Mouse (Mus musculus) limb, embryonic 10.5 days (tissue): ENCODE results near the gene Ift52. TPM values are rescaled to one million over a fixed set of nuclear protein-coding genes. Genes with fewer than 3 reads are reported as not detected.
"Not testable (repeated sequence)": the region's sequence is repeated elsewhere in the genome, so short reads cannot be mapped to it uniquely, and the experiment has no call there.

Experiments
- DNase-seq: peaks from one replicate; pipeline ENCODE4 v3.0.0-alpha.2; 2017; ENCODE audit warnings: low spot score
- H3K27ac ChIP-seq: fragments of 300-500 bp; sonication (generic); 2 replicates; pipeline ENCODE4 v1.5.1; 2016; ENCODE audit warnings: mild to moderate bottlenecking
- H3K27me3 ChIP-seq: fragments of 300-500 bp; sonication (generic); 2 replicates; pipeline ENCODE4 v1.6.1; 2016; ENCODE audit warnings: low read depth, mild to moderate bottlenecking; ENCODE audit not compliant: poor library complexity, severe bottlenecking
- H3K36me3 ChIP-seq: fragments of 300-500 bp; sonication (generic); 2 replicates; pipeline ENCODE4 v1.6.1; 2016; ENCODE audit warnings: mild to moderate bottlenecking, moderate library complexity
- H3K4me1 ChIP-seq: fragments of 300-500 bp; sonication (generic); 2 replicates; pipeline ENCODE4 v1.6.1; 2016
- H3K4me3 ChIP-seq: fragments of 300-500 bp; sonication (generic); 2 replicates; pipeline ENCODE4 v1.5.1; 2016; ENCODE audit warnings: mild to moderate bottlenecking, moderate library complexity
- H3K9me3 ChIP-seq: fragments of 300-500 bp; sonication (generic); replicated peaks from 2 replicates; pipeline ENCODE4 v1.6.1; 2016; ENCODE audit warnings: mild to moderate bottlenecking
- WGBS: fragments of 180-500 bp; shearing (Covaris S2); methylation state at CpG from one replicate; pipeline ENCODE4 v1.1.7; 2016; 5-methylcytosine and 5-hydroxymethylcytosine counted together
- polyA plus RNA-seq: library from polyadenylated mRNA; unstranded; fragments of >200 nt; fragmentation: Nextera tagmentation; extraction: Ambion mirVana; gene quantifications from 2 replicates; pipeline ENCODE4 v1.2.1, GENCODE M21; 2016

Gene Ift52
- polyA plus RNA-seq, 1 experiment from 2014 or later = 51.5 TPM

- no peak for DNase-seq
- H3K9me3 ChIP-seq = no peaks in the 10 kb centered on the region
- WGBS = 93% methylated on average over 2 of the region's 2 CpGs
- H3K36me3 ChIP-seq = peaks cover 43% of the 10 kb centered on the region
- peaks cover 10% of the 10 kb centered on the region for H3K4me1 ChIP-seq
- H3K27me3 ChIP-seq = no peaks in the 10 kb centered on the region
- H3K4me3 ChIP-seq = no peak overlapping the region
- no peak overlapping the region for H3K27ac ChIP-seq
These were observed 32.0 kb downstream of the Ift52 start for GRCm38 (mm10) chr2:163049116-163049515.

DNA sequence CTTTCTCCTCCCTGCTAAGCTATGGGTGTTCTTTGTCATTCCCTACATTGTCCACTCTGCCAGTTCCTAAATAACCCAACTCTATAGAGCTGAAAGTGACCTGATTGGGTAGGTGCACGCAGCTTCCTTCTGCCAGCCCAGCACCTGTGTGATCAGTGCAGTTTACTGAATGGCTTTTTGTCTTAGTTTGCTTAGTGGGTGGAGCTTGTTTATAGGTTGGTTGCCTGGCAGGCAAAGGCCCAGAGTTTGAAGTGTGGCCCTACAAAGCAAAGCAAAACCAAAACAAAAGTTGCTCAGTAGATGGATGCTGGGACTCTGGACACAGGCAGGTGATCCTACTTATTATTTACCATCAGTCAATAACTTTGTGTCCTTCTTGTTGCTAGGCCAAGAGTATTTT is 34.5 kb downstream of the Ift52 start:
- H3K4me1 ChIP-seq = peaks cover 32% of the 10 kb centered on the region
- H3K27ac ChIP-seq = no peak overlapping the region
- H3K36me3 ChIP-seq = peaks cover 20% of the 10 kb centered on the region
- H3K4me3 ChIP-seq = no peak overlapping the region
- DNase-seq = no peak
- WGBS = 82% methylated on average over 1 of the region's 1 CpGs
- no peaks in the 10 kb centered on the region for H3K9me3 ChIP-seq
- no peaks in the 10 kb centered on the region for H3K27me3 ChIP-seq

- H3K4me3 ChIP-seq = no peak overlapping the region
- H3K9me3 ChIP-seq = no peaks in the 10 kb centered on the region
- peaks cover 32% of the 10 kb centered on the region for H3K4me1 ChIP-seq
- DNase-seq = no peak
- peaks cover 16% of the 10 kb centered on the region for H3K36me3 ChIP-seq
- WGBS = 45% methylated on average over 4 of the region's 4 CpGs
- H3K27me3 ChIP-seq = no peaks in the 10 kb centered on the region
- no peak overlapping the region for H3K27ac ChIP-seq
These were observed 34.9 kb downstream of the Ift52 start for GRCm38 (mm10) chr2:163052101-163052500.

- WGBS = 76% methylated on average over 4 of the region's 4 CpGs
- DNase-seq = no peak
- Histone ChIP-seq H3K36me3 (peaks cover 9% of the 10 kb centered on the region), H3K4me3 (no peak overlapping the region), H3K27me3 (no peaks in the 10 kb centered on the region), H3K4me1 (peaks cover 32% of the 10 kb centered on the region), H3K27ac (no peak overlapping the region), H3K9me3 (no peaks in the 10 kb centered on the region)
These were observed 35.7 kb downstream of the Ift52 start for GRCm38 (mm10) chr2:163052826-163053225.

DNA sequence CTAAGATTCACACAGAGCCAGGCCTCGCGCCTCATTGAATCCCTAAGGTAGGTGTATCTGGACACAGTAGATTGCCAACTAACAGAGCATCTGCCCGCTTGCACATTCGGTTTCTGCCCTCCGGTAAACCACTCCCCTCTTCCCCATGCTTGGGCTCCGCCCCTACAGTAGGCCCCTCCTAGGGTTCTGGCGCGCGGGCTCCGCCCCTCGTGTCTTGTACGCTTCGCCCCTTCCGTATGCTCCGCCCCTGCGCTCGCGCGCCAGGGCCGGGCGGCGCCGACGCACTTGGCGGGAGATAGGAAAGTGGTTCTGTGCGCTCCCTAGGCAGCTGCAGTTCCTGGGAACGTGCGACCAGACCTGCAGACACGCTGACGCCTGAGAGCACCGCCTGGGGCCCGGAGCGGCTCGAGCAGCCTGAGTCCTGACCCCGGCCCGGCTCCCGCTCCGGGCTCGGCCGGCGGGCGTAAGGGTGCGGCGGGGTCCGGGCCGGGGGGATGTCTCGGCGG is 37.2 kb downstream of the Ift52 start, which contains the start of gene Mybl2:
Mybl2 (plus strand) TSS at position 353 of the 506 bp plus-strand sequence.
- Histone ChIP-seq H3K36me3 (peaks cover 4% of the 10 kb centered on the region), H3K27ac (peak within 1 kb of the TSS; percentile 90), H3K4me1 (peaks cover 32% of the 10 kb centered on the region), H3K4me3 (peak within 1 kb of the TSS; percentile 90), H3K27me3 (no peaks in the 10 kb centered on the region), H3K9me3 (no peaks in the 10 kb centered on the region)
- WGBS = under 1% methylated on average over 48 of the region's 48 CpGs
- peak; percentile 91 for DNase-seq

DNA sequence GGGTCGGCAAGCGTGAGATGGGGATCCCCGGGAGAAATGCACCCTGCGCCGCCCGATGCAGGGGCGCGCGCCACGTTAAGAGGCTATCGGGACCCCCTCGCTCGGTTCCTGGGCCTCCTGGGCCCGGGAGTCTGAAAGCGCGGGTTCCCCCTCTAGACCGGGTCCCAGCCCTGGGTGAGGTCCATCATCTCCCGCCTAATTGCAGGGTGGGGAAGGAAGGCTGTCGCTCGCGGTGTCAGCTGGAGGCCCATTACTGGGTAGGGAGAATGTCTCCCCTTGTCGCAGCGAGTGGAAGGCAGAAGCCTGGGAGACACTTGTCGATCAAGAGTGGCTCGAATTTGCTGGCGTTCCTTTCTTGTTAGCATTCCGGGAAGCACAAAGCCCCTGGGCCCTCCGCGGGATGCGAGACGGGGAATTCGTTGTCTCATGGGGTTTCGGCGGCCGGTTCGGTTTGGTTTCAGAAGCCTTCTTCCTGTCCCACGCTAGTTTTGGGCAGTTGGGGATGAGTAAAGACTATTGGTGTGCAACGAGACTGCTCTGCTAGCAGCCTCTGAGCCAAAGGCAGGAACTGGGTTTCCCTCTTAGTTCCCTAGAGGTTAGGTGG is 37.8 kb downstream of the Ift52 start:
- Histone ChIP-seq H3K36me3 (peaks cover 9% of the 10 kb centered on the region), H3K4me3 (peak overlapping the region; percentile 90), H3K4me1 (peaks cover 32% of the 10 kb centered on the region), H3K27ac (peak overlapping the region; percentile 90), H3K27me3 (no peaks in the 10 kb centered on the region), H3K9me3 (no peaks in the 10 kb centered on the region)
- WGBS = under 1% methylated on average over 34 of the region's 38 CpGs
- DNase-seq = peak; percentile 72

- no peak for DNase-seq
- H3K27ac ChIP-seq = peak overlapping the region; percentile 90
These were observed 38.6 kb downstream of the Ift52 start for GRCm38 (mm10) chr2:163055715-163056114.

DNA sequence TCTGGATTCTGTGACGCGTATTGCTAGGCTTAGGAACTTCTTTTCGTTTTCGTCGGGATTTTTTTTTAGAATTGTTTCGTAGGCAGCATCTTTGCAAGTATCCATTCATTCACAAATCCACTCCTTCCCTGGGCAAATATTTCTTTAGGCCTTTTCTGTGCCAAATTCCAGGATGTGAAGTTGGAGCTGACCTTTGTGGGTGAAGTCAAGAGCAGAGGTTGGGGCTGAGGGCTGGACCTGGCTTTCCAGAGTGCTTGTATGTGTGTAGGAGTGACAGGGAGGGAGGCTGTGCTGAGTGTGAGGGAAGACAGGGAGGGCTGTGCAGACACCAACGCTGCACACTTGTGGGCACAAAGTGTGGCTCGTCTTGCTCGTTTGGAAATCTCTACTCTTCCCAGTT is 39.4 kb downstream of the Ift52 start:
- no peaks in the 10 kb centered on the region for H3K27me3 ChIP-seq
- WGBS = 93% methylated on average over 9 of the region's 9 CpGs
- no peak for DNase-seq

More at GRCm38 (mm10) chr2:163055715-163056114, 38.6 kb downstream of the Ift52 start:
- WGBS = 46% methylated on average over 5 of the region's 5 CpGs
- H3K36me3 ChIP-seq = peaks cover 12% of the 10 kb centered on the region
- no peaks in the 10 kb centered on the region for H3K27me3 ChIP-seq
- no peaks in the 10 kb centered on the region for H3K9me3 ChIP-seq
- H3K4me1 ChIP-seq = peaks cover 32% of the 10 kb centered on the region
- H3K4me3 ChIP-seq = peak overlapping the region; percentile 90

DNA sequence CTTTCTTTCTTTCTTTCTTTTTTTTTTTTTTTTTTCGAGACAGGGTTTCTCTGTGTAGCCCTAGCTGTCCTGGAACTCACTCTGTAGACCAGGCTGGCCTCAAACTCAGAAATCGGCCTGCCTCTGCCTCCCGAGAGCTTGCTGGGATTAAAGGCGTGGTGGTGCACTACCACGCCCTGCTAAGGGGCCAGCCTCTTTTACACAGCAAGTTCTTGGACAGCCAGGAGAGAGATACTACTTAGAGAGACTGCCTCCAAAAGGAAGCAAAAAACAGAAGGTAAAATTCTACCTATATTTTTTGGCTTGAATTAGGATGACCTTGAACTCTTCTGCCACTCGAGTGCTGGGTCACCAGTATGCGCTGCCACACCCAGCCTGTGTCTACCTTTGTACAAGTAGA is 41.8 kb downstream of the Ift52 start:
- 91% methylated on average over 7 of the region's 7 CpGs for WGBS
- not testable (repeated sequence) for H3K27me3 ChIP-seq, H3K27ac ChIP-seq, DNase-seq, H3K4me3 ChIP-seq, H3K9me3 ChIP-seq
- Histone ChIP-seq H3K4me1 (peaks cover 23% of the 10 kb centered on the region), H3K36me3 (peaks cover 44% of the 10 kb centered on the region)

More for the DNA sequence above, 39.4 kb downstream of the Ift52 start:
- Histone ChIP-seq H3K27ac (no peak overlapping the region), H3K36me3 (peaks cover 21% of the 10 kb centered on the region), H3K4me3 (no peak overlapping the region), H3K4me1 (peaks cover 32% of the 10 kb centered on the region), H3K9me3 (no peaks in the 10 kb centered on the region)

GRCm38 (mm10) chr2:163060630-163061029 is 43.5 kb downstream of the Ift52 start:
- WGBS = 84% methylated on average over 6 of the region's 6 CpGs
- no peaks in the 10 kb centered on the region for H3K9me3 ChIP-seq
- DNase-seq = no peak
- no peaks in the 10 kb centered on the region for H3K27me3 ChIP-seq
- H3K36me3 ChIP-seq = peaks cover 60% of the 10 kb centered on the region
- no peak overlapping the region for H3K4me3 ChIP-seq
- peaks cover 8% of the 10 kb centered on the region for H3K4me1 ChIP-seq
- no peak overlapping the region for H3K27ac ChIP-seq

- 86% methylated on average over 8 of the region's 8 CpGs for WGBS
- peaks cover 69% of the 10 kb centered on the region for H3K36me3 ChIP-seq
- H3K27ac ChIP-seq = no peak overlapping the region
- no peak for DNase-seq
- H3K4me1 ChIP-seq = no peaks in the 10 kb centered on the region
- no peaks in the 10 kb centered on the region for H3K27me3 ChIP-seq
- H3K9me3 ChIP-seq = no peaks in the 10 kb centered on the region
- H3K4me3 ChIP-seq = no peak overlapping the region
These were observed 44.3 kb downstream of the Ift52 start for GRCm38 (mm10) chr2:163061203-163062118.

DNA sequence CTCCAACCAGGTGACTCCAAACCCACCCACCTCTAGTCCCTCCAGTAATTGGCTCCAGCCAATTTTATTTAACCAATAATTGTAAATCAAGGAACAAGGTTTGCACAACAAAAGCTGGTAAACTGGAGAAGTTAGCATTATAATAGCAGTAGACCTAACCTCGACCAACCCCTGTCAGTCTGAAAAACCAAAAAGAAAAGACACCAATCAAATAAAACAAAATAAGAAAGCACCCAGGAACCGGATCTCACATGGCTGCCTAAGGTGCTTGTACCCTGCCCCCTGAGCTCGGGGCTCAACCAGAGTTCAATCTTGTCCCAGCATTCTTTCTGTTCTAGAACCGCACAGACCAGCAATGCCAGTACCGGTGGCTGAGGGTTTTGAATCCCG is 45.0 kb downstream of the Ift52 start:
- Histone ChIP-seq H3K4me1 (no peaks in the 10 kb centered on the region), H3K36me3 (peaks cover 75% of the 10 kb centered on the region)
- 85% methylated on average over 6 of the region's 6 CpGs for WGBS

GRCm38 (mm10) chr2:163066326-163066725 is 49.2 kb downstream of the Ift52 start:
- WGBS = 97% methylated on average over 6 of the region's 6 CpGs
- H3K27me3 ChIP-seq = no peaks in the 10 kb centered on the region
- H3K4me1 ChIP-seq = no peaks in the 10 kb centered on the region
- H3K9me3 ChIP-seq = no peaks in the 10 kb centered on the region
- H3K36me3 ChIP-seq = peaks cover 98% of the 10 kb centered on the region
- H3K4me3 ChIP-seq = no peak overlapping the region
- DNase-seq = no peak
- H3K27ac ChIP-seq = no peak overlapping the region

More for the DNA sequence above, 45.0 kb downstream of the Ift52 start:
- Histone ChIP-seq H3K9me3 (no peaks in the 10 kb centered on the region), H3K27ac (no peak overlapping the region), H3K27me3 (no peaks in the 10 kb centered on the region), H3K4me3 (no peak overlapping the region)
- DNase-seq = no peak
